Mouse (Mus musculus) 3T3-L1 (cell line): ENCODE measurements at regions not wholly inside any gene's neighbourhood (a gene's known extent, or its start where the extent isn't known, plus 50 kb on each side); places are given as distances from the start of the nearest gene placed in this dataset.
A peak's percentile ranks its signal among the peaks of the same experiment; 100 is the strongest.

ENCODE experiments used
- DNase-seq: peaks from one replicate; pipeline ENCODE4 v3.0.0-alpha.2; 2015; ENCODE audit warnings: low read depth, low spot score

- no peak for DNase-seq
Measured at GRCm38 (mm10) chr14:25323542-25324484, 135.2 kb upstream of the Zmiz1 start.

GRCm38 (mm10) chr14:25325887-25326286 is 133.1 kb upstream of the Zmiz1 start:
- DNase-seq = no peak

- DNase-seq = no peak
Measured at GRCm38 (mm10) chr14:25328230-25328629, 130.8 kb upstream of the Zmiz1 start.

- DNase-seq = no peak
Measured at GRCm38 (mm10) chr14:25334186-25334585, 124.8 kb upstream of the Zmiz1 start.

GRCm38 (mm10) chr14:25336875-25337274 is 122.1 kb upstream of the Zmiz1 start:
- no peak for DNase-seq

- no peak for DNase-seq
Measured at GRCm38 (mm10) chr14:25338404-25339051, 120.5 kb upstream of the Zmiz1 start.

GRCm38 (mm10) chr14:25340845-25341244 is 118.1 kb upstream of the Zmiz1 start:
- DNase-seq = no peak

- no peak for DNase-seq
Measured at GRCm38 (mm10) chr14:25341848-25342427, 117.0 kb upstream of the Zmiz1 start.

- no peak for DNase-seq
Measured at GRCm38 (mm10) chr14:25342865-25343565, 116.0 kb upstream of the Zmiz1 start.

GRCm38 (mm10) chr14:25345995-25346394 is 113.0 kb upstream of the Zmiz1 start:
- DNase-seq = peak; percentile 86

GRCm38 (mm10) chr14:25346813-25347610 is 112.0 kb upstream of the Zmiz1 start:
- peak; percentile 34 for DNase-seq

- DNase-seq = no peak
Measured at GRCm38 (mm10) chr14:25350282-25350964, 108.6 kb upstream of the Zmiz1 start.

GRCm38 (mm10) chr14:25353804-25354203 is 105.2 kb upstream of the Zmiz1 start:
- DNase-seq = peak; percentile 63

GRCm38 (mm10) chr14:25354288-25354850 is 104.6 kb upstream of the Zmiz1 start:
- no peak for DNase-seq

- DNase-seq = no peak
Measured at GRCm38 (mm10) chr14:25357805-25358204, 101.2 kb upstream of the Zmiz1 start.

- DNase-seq = peak; percentile 90
Measured at GRCm38 (mm10) chr14:25359824-25360294, 99.1 kb upstream of the Zmiz1 start.

- peak; percentile 55 for DNase-seq
Measured at GRCm38 (mm10) chr14:25360726-25361125, 98.3 kb upstream of the Zmiz1 start.

- no peak for DNase-seq
Measured at GRCm38 (mm10) chr14:25361129-25361528, 97.9 kb upstream of the Zmiz1 start.

GRCm38 (mm10) chr14:25362771-25363170 is 96.2 kb upstream of the Zmiz1 start:
- no peak for DNase-seq
